Mouse (Mus musculus) activated CD4-positive, CD25-positive, alpha-beta regulatory T cell, adult 4 months (primary cell): ENCODE measurements around the gene Tgfbrap1. TPM values are rescaled to one million over a fixed set of nuclear protein-coding genes. Genes with fewer than 3 reads are reported as not detected.

Experiments used
- ATAC-seq: one replicate; pipeline ENCODE4 v1.8.0; 2017
- polyA plus RNA-seq, 2 experiments: library from polyadenylated mRNA; unstranded; fragments of 100-300 nt; shearing (Covaris generic); gene quantifications; one replicate each; pipeline ENCODE4 v1.2.1; 2017

The Tgfbrap1 gene
- polyA plus RNA-seq, 2 experiments from 2014 or later = 4.8 to 6.5 TPM

GRCm38 (mm10) chr1:43010461-43010860 is 88.0 kb downstream of the Tgfbrap1 start:
- ATAC-seq = no peak

- ATAC-seq = no peak
Measured at GRCm38 (mm10) chr1:43006524-43006923, 91.9 kb downstream of the Tgfbrap1 start.

DNA sequence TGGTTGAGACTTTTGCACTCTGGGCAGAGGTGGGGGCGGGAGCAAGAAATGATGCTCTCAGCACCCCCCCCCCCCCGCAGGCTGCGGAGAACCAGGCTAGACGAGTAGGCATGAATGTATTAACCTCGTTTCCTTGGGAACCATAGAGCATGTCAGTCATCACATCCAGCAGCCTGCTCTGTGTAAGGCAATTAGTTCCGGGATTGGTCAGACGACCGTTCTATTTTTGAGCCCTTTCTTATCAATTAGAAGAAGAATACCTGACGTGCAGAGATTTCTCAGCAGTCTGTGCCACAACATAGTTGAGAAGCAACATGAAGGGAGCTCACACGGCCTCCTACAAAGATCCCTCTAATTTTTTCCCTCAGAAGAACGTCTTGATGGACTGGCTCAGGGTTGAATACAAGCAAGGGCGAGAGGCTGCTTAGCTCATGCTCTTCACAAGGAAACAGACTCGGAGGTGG is 92.4 kb downstream of the Tgfbrap1 start:
- ATAC-seq = no peak

Other genes with a start within 250 kb of the Tgfbrap1 start
- gene Mrps9, start 247.4 kb downstream of the Tgfbrap1 start, polyA plus RNA-seq = 10 to 100 TPM; 88.1 to 89.6 TPM
- 1 to 10 TPM; 4.1 to 5.0 TPM for gene Gpr45, start 145.8 kb downstream of the Tgfbrap1 start, polyA plus RNA-seq
- 10 to 100 TPM; 16.9 to 17.2 TPM for gene AI597479, start 73 bp upstream of the Tgfbrap1 start, polyA plus RNA-seq
- 1 to 10 TPM; 3.0 to 3.3 TPM for gene Fhl2, start 98.3 kb upstream of the Tgfbrap1 start, polyA plus RNA-seq